Mouse (Mus musculus) kidney, adult 2 months (tissue): ENCODE measurements around the gene Rpusd3.

Experiments
- CTCF ChIP-seq: fragments of 200-500 bp; conservative IDR thresholded peaks from 2 replicates; pipeline ENCODE4 v1.5.1; 2011; ENCODE audit warnings: low read depth, mild to moderate bottlenecking, control low read depth, low read length, moderate library complexity, mixed read lengths; ENCODE audit not compliant: insufficient read depth, insufficient read length
- POLR2A ChIP-seq: fragments of 200-500 bp; IDR thresholded peaks from one replicate; pipeline ENCODE4 v1.6.1; 2011; ENCODE audit warnings: low read depth, low read length, control low read depth

DNA sequence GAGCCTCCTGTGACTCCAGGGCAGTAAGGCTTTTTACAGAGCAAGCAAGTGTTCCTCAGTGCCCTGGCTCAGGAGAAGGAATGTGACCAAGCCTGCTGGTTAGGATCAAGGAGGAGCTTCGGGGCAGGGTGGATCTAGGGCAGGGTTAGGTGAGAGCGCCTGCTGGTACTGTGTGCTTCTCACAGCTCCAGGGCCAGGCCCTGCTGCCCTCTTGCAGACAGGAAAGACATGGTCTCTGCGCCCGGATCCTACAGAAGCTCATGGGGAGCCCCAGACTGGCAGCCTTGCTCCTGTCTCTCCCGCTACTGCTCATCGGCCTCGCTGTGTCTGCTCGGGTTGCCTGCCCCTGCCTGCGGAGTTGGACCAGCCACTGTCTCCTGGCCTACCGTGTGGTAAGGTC is 39.5 kb upstream of the Rpusd3 start:
- TF ChIP-seq POLR2A = no peak
- TF ChIP-seq CTCF = no peak
